Mouse (Mus musculus) midbrain, postnatal 0 days (tissue): Measurements from ENCODE around the gene Gm18336. TPM values are rescaled to one million over a fixed set of nuclear protein-coding genes. Genes with fewer than 3 reads are reported as not detected.
"Not testable (repeated sequence)": the region's sequence is repeated elsewhere in the genome, so short reads cannot be mapped to it uniquely, and the experiment has no call there.

Source experiments
- ATAC-seq: fragments of 200-750 bp; cut with Nextera tagmentation; 2 replicates; pipeline ENCODE4 v1.8.0; 2017; ENCODE audit warnings: moderate number of reproducible peaks, mild to moderate bottlenecking, moderate TSS enrichment, moderate library complexity; ENCODE audit not compliant: low FRiP score
- DNase-seq: peaks from one replicate; pipeline ENCODE4 v3.0.0-alpha.2; 2015; ENCODE audit warnings: low spot score
- H3K27ac ChIP-seq: fragments of 300-500 bp; sonication (generic); 2 replicates; pipeline ENCODE4 v1.5.1; 2014; ENCODE audit warnings: low read depth, mild to moderate bottlenecking, low read length, mixed read lengths
- H3K27me3 ChIP-seq: fragments of 300-500 bp; sonication (generic); 2 replicates; pipeline ENCODE4 v1.6.1; 2014; ENCODE audit warnings: low read length, control low read depth, mixed read lengths; ENCODE audit not compliant: insufficient read depth
- H3K36me3 ChIP-seq: fragments of 300-500 bp; sonication (generic); 2 replicates; pipeline ENCODE4 v1.6.1; 2014; ENCODE audit warnings: low read length, control low read depth, mixed read lengths; ENCODE audit not compliant: insufficient read depth
- H3K4me1 ChIP-seq: fragments of 300-500 bp; sonication (generic); 2 replicates; pipeline ENCODE4 v1.6.1; 2014; ENCODE audit warnings: mild to moderate bottlenecking, control low read depth, antibody characterized with exemption, low read length, mixed read lengths; ENCODE audit not compliant: insufficient read depth
- H3K4me2 ChIP-seq: fragments of 300-500 bp; sonication (generic); 2 replicates; pipeline ENCODE4 v1.6.1; 2014; ENCODE audit warnings: low read depth, mild to moderate bottlenecking, low read length, mixed read lengths; ENCODE audit not compliant: poor library complexity, severe bottlenecking
- H3K4me3 ChIP-seq: fragments of 300-500 bp; sonication (generic); 2 replicates; pipeline ENCODE4 v1.5.1; 2014; ENCODE audit warnings: low read depth, mild to moderate bottlenecking, low read length, moderate library complexity
- H3K9ac ChIP-seq: fragments of 300-500 bp; sonication (generic); replicated peaks from 2 replicates; pipeline ENCODE4 v1.6.1; 2014; ENCODE audit warnings: mild to moderate bottlenecking, low read length, moderate library complexity, mixed read lengths; ENCODE audit not compliant: poor library complexity, severe bottlenecking
- H3K9me3 ChIP-seq: fragments of 300-500 bp; sonication (generic); 2 replicates; pipeline ENCODE4 v1.6.1; 2016; ENCODE audit warnings: low read length, control low read depth
- CTCF ChIP-seq: IDR thresholded peaks from 2 replicates; pipeline ENCODE4 v1.5.1; 2016; ENCODE audit warnings: antibody characterized with exemption, mild to moderate bottlenecking
- WGBS: fragments of 180-500 bp; shearing (Covaris S2); extraction: QIAGEN DNeasy Blood & Tissue Kit; methylation state at CpG from one replicate; pipeline ENCODE4 v1.1.7; 2014; 5-methylcytosine and 5-hydroxymethylcytosine counted together
- polyA plus RNA-seq: library from polyadenylated mRNA; unstranded; fragments of >200 nt; fragmentation: Nextera tagmentation; extraction: Ambion mirVana; gene quantifications from 2 replicates; pipeline ENCODE4 v1.2.1, GENCODE M21; 2015
- total RNA-seq: library from RNA; depleted of rRNA; stranded (reverse); fragments of >200 nt; gene quantifications from 2 replicates; pipeline ENCODE4 v1.2.3, GENCODE M21; 2014; rRNA removed

The Gm18336 gene
- total RNA-seq (not detected in 2 replicates), polyA plus RNA-seq (0.07 and 0.09 TPM in 2 replicates)

DNA sequence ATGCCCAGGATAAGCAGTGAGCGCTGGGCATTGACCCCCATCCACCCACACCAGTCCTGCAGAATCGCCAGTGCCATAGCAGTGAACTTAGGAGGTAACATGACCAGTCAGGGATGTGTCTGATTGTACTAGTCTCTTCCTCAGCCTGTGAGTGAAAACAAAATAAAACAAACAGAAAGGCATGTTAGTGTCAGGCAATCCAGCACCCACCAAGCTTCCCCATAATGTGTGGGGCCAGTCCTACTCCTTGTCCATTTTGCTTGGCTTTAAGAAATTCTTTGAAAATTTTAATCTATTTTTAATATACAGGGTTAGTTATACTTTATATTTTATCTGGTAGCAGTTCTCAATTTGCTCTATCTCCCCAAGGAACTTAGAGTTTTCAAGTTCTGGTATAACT is at the start of gene Gm18336:
TSS of gene Gm18336 (minus strand) at position 101 of the 400 bp plus-strand sequence.
- H3K36me3 ChIP-seq, H3K9me3 ChIP-seq, H3K27ac ChIP-seq, H3K4me2 ChIP-seq, H3K27me3 ChIP-seq, H3K4me1 ChIP-seq, H3K9ac ChIP-seq, H3K4me3 ChIP-seq, ATAC-seq, DNase-seq: not testable (repeated sequence)
- 46% methylated on average over 1 of the region's 2 CpGs for WGBS

DNA sequence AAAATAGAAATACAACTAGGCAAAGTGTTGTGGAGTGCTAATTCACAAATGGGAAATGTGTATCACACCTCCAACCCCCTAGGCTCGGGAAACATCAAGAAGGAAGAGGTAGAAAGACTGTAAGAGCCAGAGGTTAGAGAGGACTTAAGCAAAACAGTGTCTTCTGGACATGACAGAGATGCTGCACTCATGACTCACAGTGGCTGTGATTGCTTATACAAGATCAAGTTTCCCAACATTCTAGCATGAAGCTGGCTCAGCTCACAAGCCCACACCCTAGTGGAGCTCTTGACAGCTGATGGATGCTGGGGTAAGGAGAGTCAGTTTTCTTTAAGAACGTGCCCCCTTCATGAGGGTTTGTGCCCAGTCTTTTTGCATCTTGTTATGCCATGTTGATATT is 42.9 kb upstream of the Gm18336 start:
- Histone ChIP-seq H3K27me3 (no peaks in the 10 kb centered on the region), H3K36me3 (no peaks in the 10 kb centered on the region), H3K4me1 (no peaks in the 10 kb centered on the region), H3K27ac (no peak overlapping the region), H3K9me3 (no peaks in the 10 kb centered on the region), H3K9ac (no peak overlapping the region), H3K4me2 (no peak overlapping the region), H3K4me3 (no peak overlapping the region)
- 74% methylated on average over 2 of the region's 2 CpGs for WGBS
- no peak for TF ChIP-seq CTCF
- no peak for DNase-seq
- no peak for ATAC-seq

DNA sequence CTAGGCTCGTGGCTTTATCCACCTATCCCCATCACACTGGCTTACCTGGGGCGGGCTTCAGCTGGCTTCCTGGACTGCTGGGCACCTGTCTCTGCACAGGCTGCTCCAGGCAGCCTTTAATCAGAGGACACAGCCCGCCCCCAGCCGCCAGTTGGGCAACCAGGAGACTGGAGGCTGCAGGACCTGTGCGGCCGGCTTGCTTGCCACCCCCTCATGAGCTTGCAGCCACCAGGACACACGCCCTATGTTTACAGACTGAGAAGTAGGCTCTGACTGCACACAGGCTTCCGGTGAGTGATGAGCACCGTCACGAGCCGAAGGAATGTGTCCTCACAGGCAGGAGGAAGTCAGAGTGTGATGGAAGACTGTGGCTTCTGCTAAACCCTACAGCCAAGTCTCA is 36.7 kb upstream of the Gm18336 start, which contains the start of gene Trex2:
TSS of gene Trex2 (minus strand) at position 93 of the 400 bp plus-strand sequence.
- H3K4me3 ChIP-seq: no peak within 1 kb of the TSS
- H3K27me3 ChIP-seq: no peaks in the 10 kb centered on the region
- ATAC-seq (no peak), DNase-seq (no peak)
- no peak for TF ChIP-seq CTCF
- H3K9ac ChIP-seq: no peak within 1 kb of the TSS
- no peak within 1 kb of the TSS for H3K27ac ChIP-seq
- no peak within 1 kb of the TSS for H3K4me2 ChIP-seq
- H3K9me3 ChIP-seq: no peaks in the 10 kb centered on the region
- H3K36me3 ChIP-seq: no peaks in the 10 kb centered on the region
- 89% methylated on average over 11 of the region's 11 CpGs for WGBS
- no peaks in the 10 kb centered on the region for H3K4me1 ChIP-seq

DNA sequence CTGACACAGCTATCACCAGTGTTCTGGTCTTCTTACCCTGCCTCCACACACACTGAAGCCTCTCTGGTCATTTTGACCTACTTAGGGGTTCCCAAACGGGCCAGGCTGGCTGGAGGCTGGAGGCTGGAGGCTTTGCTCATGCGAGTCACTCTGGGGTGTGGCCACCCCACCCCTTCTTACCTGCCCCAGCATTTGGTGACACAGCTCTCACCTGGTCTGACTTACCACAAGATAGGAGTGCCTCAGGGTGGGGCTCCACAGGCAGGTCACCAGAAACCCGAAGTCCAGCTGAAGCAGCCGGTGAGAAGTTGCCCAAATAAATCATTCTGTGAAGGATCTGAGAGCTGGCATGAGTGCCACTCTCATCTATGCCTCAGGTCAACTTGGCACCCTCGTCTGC is 34.3 kb upstream of the Gm18336 start:
- DNase-seq (no peak), ATAC-seq (no peak)
- H3K9me3 ChIP-seq: no peaks in the 10 kb centered on the region
- no peak overlapping the region for H3K27ac ChIP-seq
- no peak overlapping the region for H3K9ac ChIP-seq
- no peak overlapping the region for H3K4me3 ChIP-seq
- no peak overlapping the region for H3K4me2 ChIP-seq
- WGBS: 83% methylated on average over 5 of the region's 5 CpGs
- H3K4me1 ChIP-seq: no peaks in the 10 kb centered on the region
- no peak for TF ChIP-seq CTCF
- no peaks in the 10 kb centered on the region for H3K36me3 ChIP-seq
- no peaks in the 10 kb centered on the region for H3K27me3 ChIP-seq

DNA sequence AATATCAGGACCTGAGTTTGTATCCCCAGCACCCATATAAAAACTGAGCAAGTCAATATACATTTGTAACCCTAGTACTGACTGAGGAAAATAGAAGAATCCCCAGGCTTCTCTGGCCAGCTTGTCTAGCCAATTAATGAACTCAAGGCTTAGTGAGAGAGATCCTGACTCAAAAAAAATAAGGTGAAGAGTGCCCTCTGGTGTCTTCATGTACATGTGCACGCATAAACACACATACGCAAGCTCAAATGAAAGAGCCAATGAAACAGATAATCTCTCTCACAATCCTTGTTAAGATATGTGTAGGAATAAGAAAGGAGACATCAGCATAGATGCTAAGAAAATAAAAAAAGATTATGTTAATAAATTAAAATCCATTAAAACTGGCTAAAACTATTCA is 31.5 kb upstream of the Gm18336 start:
- DNase-seq: peak; percentile 50
- Histone ChIP-seq H3K27ac (no peak overlapping the region), H3K9ac (no peak overlapping the region)

DNA sequence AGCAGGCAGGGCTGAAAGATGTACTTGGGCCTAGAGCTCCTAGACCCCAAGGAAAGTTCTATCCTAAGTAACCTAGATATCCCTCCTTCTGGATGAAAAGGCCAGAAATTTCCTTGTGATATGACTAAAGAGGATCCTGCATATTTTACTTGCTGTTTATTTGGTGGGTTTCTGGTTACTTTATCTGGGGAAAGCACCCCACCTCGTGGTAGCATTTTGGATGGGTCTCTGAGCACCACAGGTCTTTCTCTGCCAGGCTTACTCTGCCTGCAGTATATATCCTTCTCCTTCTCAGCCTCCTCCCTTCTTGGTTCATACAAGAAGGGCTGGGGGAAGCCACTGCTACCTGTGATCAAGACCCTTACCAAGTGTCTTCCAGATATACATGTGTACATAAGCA is 14.2 kb upstream of the Gm18336 start:
- WGBS: 45% methylated on average over 1 of the region's 1 CpGs

More for the DNA sequence above, 31.5 kb upstream of the Gm18336 start:
- no peak for ATAC-seq
- Histone ChIP-seq H3K9me3 (no peaks in the 10 kb centered on the region), H3K4me1 (no peaks in the 10 kb centered on the region), H3K4me3 (no peak overlapping the region), H3K36me3 (no peaks in the 10 kb centered on the region), H3K27me3 (no peaks in the 10 kb centered on the region), H3K4me2 (no peak overlapping the region)
- TF ChIP-seq CTCF: peak; percentile 57
- WGBS: 78% methylated on average over 2 of the region's 2 CpGs

More for the DNA sequence above, 14.2 kb upstream of the Gm18336 start:
- Histone ChIP-seq H3K9me3 (peaks cover 6% of the 10 kb centered on the region; the same call in 1 of the 2 replicates), H3K4me2 (no peak overlapping the region), H3K4me3 (no peak overlapping the region), H3K36me3 (no peaks in the 10 kb centered on the region), H3K4me1 (no peaks in the 10 kb centered on the region), H3K9ac (no peak overlapping the region), H3K27ac (no peak overlapping the region), H3K27me3 (no peaks in the 10 kb centered on the region)
- ATAC-seq: 0 out of 2 replicates have a peak, but pooled peaks have one; percentile 34
- TF ChIP-seq CTCF: peak; percentile 60
- peak; percentile 28 for DNase-seq
